Mouse (Mus musculus) gastrocnemius, postnatal 4 days (tissue): ENCODE data around the gene Olfr975. TPM values are rescaled to one million over a fixed set of nuclear protein-coding genes. Genes with fewer than 3 reads are reported as not detected.
"Not testable (repeated sequence)": the region's sequence is repeated elsewhere in the genome, so short reads cannot be mapped to it uniquely, and the experiment has no call there.

Experiments
- DNase-seq, 2 experiments: peaks; one replicate each; pipeline ENCODE4 v3.0.0; 2021 to 2022; ENCODE audit warnings: low spot score in 2 of 2, mixed read lengths in 2 of 2
- long read RNA-seq, 2 experiments: library from polyadenylated mRNA; stranded (forward); transcript quantifications; one replicate each; pipeline ENCODE4 v2.0.0; 2021
- total RNA-seq, 2 experiments: library from RNA; stranded (reverse); gene quantifications; 2 replicates each; pipeline ENCODE4 v1.2.3; 2021

The Olfr975 gene
- not detected for total RNA-seq
- long read RNA-seq, experiment 1 = 0 reads
- long read RNA-seq, experiment 2 = 0 reads

- no peak for DNase-seq
Measured at GRCm38 (mm10) chr9:39951946-39952345, at the start of gene Olfr975. TSS of gene Olfr975 (minus strand) at chr9:39952046.

GRCm38 (mm10) chr9:39991813-39992212, 40.0 kb upstream of the Olfr975 start, which contains the start of gene Olfr978:
TSS of gene Olfr978 (plus strand) at chr9:39992113.
- no peak for DNase-seq

- DNase-seq = not testable (repeated sequence)
Measured at GRCm38 (mm10) chr9:39976581-39977145, 24.8 kb upstream of the Olfr975 start.

GRCm38 (mm10) chr9:39961033-39961432, 9.2 kb upstream of the Olfr975 start, which contains the start of gene Olfr976:
TSS of gene Olfr976 (minus strand) at chr9:39961133.
- DNase-seq = not testable (repeated sequence)

GRCm38 (mm10) chr9:39937201-39937600, 14.6 kb downstream of the Olfr975 start, which contains the start of gene Olfr974:
TSS of gene Olfr974 (plus strand) at chr9:39937501.
- DNase-seq = no peak

GRCm38 (mm10) chr9:39928837-39929236, 23.0 kb downstream of the Olfr975 start:
- DNase-seq = not testable (repeated sequence)

- not testable (repeated sequence) for DNase-seq
Measured at GRCm38 (mm10) chr9:39927975-39928836, 23.6 kb downstream of the Olfr975 start.

GRCm38 (mm10) chr9:39909939-39910338, 41.9 kb downstream of the Olfr975 start:
- DNase-seq = no peak

GRCm38 (mm10) chr9:39907036-39907435, 44.8 kb downstream of the Olfr975 start, which contains the start of gene Olfr229:
TSS of gene Olfr229 (plus strand) at chr9:39907336.
- no peak for DNase-seq

GRCm38 (mm10) chr9:39905106-39905505, 46.7 kb downstream of the Olfr975 start:
- no peak for DNase-seq

Other genes with a start within 250 kb of the Olfr975 start
- not detected for gene Olfr149, start 244.9 kb downstream of the Olfr975 start, total RNA-seq
- gene Olfr965, start 240.7 kb downstream of the Olfr975 start, total RNA-seq = not detected
- gene Olfr150, start 221.1 kb downstream of the Olfr975 start, total RNA-seq = not detected
- gene Olfr967, start 205.8 kb downstream of the Olfr975 start, total RNA-seq = not detected
- not detected for gene Olfr968, start 168.8 kb downstream of the Olfr975 start, total RNA-seq
- gene Olfr969, start 161.1 kb downstream of the Olfr975 start, total RNA-seq = not detected
- gene Olfr970, start 143.2 kb downstream of the Olfr975 start, total RNA-seq = not detected
- not detected for gene Olfr971, start 115.2 kb downstream of the Olfr975 start, total RNA-seq
- gene Olfr972, start 85.6 kb downstream of the Olfr975 start, total RNA-seq = not detected
- gene Olfr229, start 44.7 kb downstream of the Olfr975 start, total RNA-seq = not detected
- not detected for gene Olfr974, start 14.5 kb downstream of the Olfr975 start, total RNA-seq
- not detected for gene Olfr976, start 9.1 kb upstream of the Olfr975 start, total RNA-seq
- not detected for gene Olfr978, start 40.1 kb upstream of the Olfr975 start, total RNA-seq
- not detected for gene Olfr979, start 51.4 kb upstream of the Olfr975 start, total RNA-seq
- gene Olfr980, start 57.5 kb upstream of the Olfr975 start, total RNA-seq = not detected
- gene Olfr981, start 69.4 kb upstream of the Olfr975 start, total RNA-seq = not detected
- not detected for gene Olfr982, start 121.8 kb upstream of the Olfr975 start, total RNA-seq
- gene Olfr983, start 141.5 kb upstream of the Olfr975 start, total RNA-seq = not detected
- not detected for gene Olfr984, start 162.2 kb upstream of the Olfr975 start, total RNA-seq
- gene Olfr985, start 178.1 kb upstream of the Olfr975 start, total RNA-seq = under 1 TPM in 1 of 2 experiments, not detected in 1; 0.23 TPM
- gene Tmem225, start 196.1 kb upstream of the Olfr975 start, total RNA-seq = not detected
- gene Olfr986, start 228.9 kb upstream of the Olfr975 start, total RNA-seq = not detected
- gene Zfp202, start 240.3 kb upstream of the Olfr975 start, total RNA-seq = 1 to 10 TPM; 3.9 to 4.8 TPM